Mouse (Mus musculus): ENCODE measurements around the gene Tdp1.
"Not testable (repeated sequence)": the region's sequence is repeated elsewhere in the genome, so short reads cannot be mapped to it uniquely, and the experiment has no call there.

The Tdp1 gene

GRCm38 (mm10) chr12:99952928-99953327, 68.6 kb downstream of the Tdp1 start:
- peak; percentile 45; the same call in 1 of the 2 replicates for ATAC-seq (ENCODE audit: insufficient number of reproducible peaks, low FRiP score, low TSS enrichment)

- no peak for ATAC-seq (ENCODE audit: insufficient number of reproducible peaks, low FRiP score, low TSS enrichment)
These were observed 72.1 kb downstream of the Tdp1 start for GRCm38 (mm10) chr12:99956411-99956810.

GRCm38 (mm10) chr12:99958068-99959060, 74.0 kb downstream of the Tdp1 start:
- no peak for ATAC-seq (ENCODE audit: insufficient number of reproducible peaks, low FRiP score, low TSS enrichment)

GRCm38 (mm10) chr12:99959291-99959690, 75.0 kb downstream of the Tdp1 start:
- ATAC-seq (ENCODE audit: insufficient number of reproducible peaks, low FRiP score, low TSS enrichment): no peak

GRCm38 (mm10) chr12:99959930-99960329, 75.6 kb downstream of the Tdp1 start:
- ATAC-seq (ENCODE audit: insufficient number of reproducible peaks, low FRiP score, low TSS enrichment): no peak

GRCm38 (mm10) chr12:99960675-99961074, 76.4 kb downstream of the Tdp1 start:
- ATAC-seq (ENCODE audit: insufficient number of reproducible peaks, low FRiP score, low TSS enrichment): no peak

- peak; percentile 63 for ATAC-seq (ENCODE audit: insufficient number of reproducible peaks, low FRiP score, low TSS enrichment)
These were observed 80.2 kb downstream of the Tdp1 start, which contains the start of gene Kcnk13 for GRCm38 (mm10) chr12:99964301-99965202. Gene Kcnk13, plus strand, starts transcription at chr12:99964499.

GRCm38 (mm10) chr12:99965203-99966115, 81.1 kb downstream of the Tdp1 start:
- ATAC-seq (ENCODE audit: insufficient number of reproducible peaks, low FRiP score, low TSS enrichment): peak; percentile 50; the same call in 1 of the 2 replicates

GRCm38 (mm10) chr12:99966116-99966770, 81.9 kb downstream of the Tdp1 start:
- no peak for ATAC-seq (ENCODE audit: insufficient number of reproducible peaks, low FRiP score, low TSS enrichment)

- no peak for ATAC-seq (ENCODE audit: insufficient number of reproducible peaks, low FRiP score, low TSS enrichment)
These were observed 82.6 kb downstream of the Tdp1 start for GRCm38 (mm10) chr12:99966881-99967363.

- ATAC-seq (ENCODE audit: insufficient number of reproducible peaks, low FRiP score, low TSS enrichment): no peak
These were observed 85.6 kb downstream of the Tdp1 start for GRCm38 (mm10) chr12:99969906-99970305.

- ATAC-seq (ENCODE audit: insufficient number of reproducible peaks, low FRiP score, low TSS enrichment): not testable (repeated sequence)
These were observed 87.0 kb downstream of the Tdp1 start for GRCm38 (mm10) chr12:99971205-99971894.

- ATAC-seq (ENCODE audit: insufficient number of reproducible peaks, low FRiP score, low TSS enrichment): no peak
These were observed 88.5 kb downstream of the Tdp1 start for GRCm38 (mm10) chr12:99972825-99973224.

GRCm38 (mm10) chr12:99973659-99974058, 89.3 kb downstream of the Tdp1 start:
- no peak for ATAC-seq (ENCODE audit: insufficient number of reproducible peaks, low FRiP score, low TSS enrichment)

GRCm38 (mm10) chr12:99979541-99979940, 95.2 kb downstream of the Tdp1 start:
- ATAC-seq (ENCODE audit: insufficient number of reproducible peaks, low FRiP score, low TSS enrichment): no peak

GRCm38 (mm10) chr12:99986797-99987196, 102.5 kb downstream of the Tdp1 start:
- no peak for ATAC-seq (ENCODE audit: insufficient number of reproducible peaks, low FRiP score, low TSS enrichment)

GRCm38 (mm10) chr12:99988144-99988543, 103.8 kb downstream of the Tdp1 start:
- ATAC-seq (ENCODE audit: insufficient number of reproducible peaks, low FRiP score, low TSS enrichment): no peak

GRCm38 (mm10) chr12:99992362-99992862, 108.1 kb downstream of the Tdp1 start:
- ATAC-seq (ENCODE audit: insufficient number of reproducible peaks, low FRiP score, low TSS enrichment): no peak
